Mouse (Mus musculus) hindbrain, embryonic 12.5 days (tissue): ENCODE measurements around the gene Olfr1413. TPM values are rescaled to one million over a fixed set of nuclear protein-coding genes. Genes with fewer than 3 reads are reported as not detected.

ENCODE experiments used
- ATAC-seq: fragments of 200-750 bp; cut with Nextera tagmentation; 2 replicates; pipeline ENCODE4 v1.8.0; 2017; ENCODE audit warnings: moderate TSS enrichment; ENCODE audit not compliant: low FRiP score
- H3K27ac ChIP-seq: fragments of 300-500 bp; sonication (generic); 2 replicates; pipeline ENCODE4 v1.5.1; 2016; ENCODE audit warnings: mild to moderate bottlenecking
- H3K27me3 ChIP-seq: fragments of 300-500 bp; sonication (generic); 2 replicates; pipeline ENCODE4 v1.6.1; 2016; ENCODE audit warnings: mild to moderate bottlenecking
- H3K36me3 ChIP-seq: fragments of 300-500 bp; sonication (generic); 2 replicates; pipeline ENCODE4 v1.6.1; 2016; ENCODE audit warnings: mild to moderate bottlenecking
- H3K4me1 ChIP-seq: fragments of 300-500 bp; sonication (generic); 2 replicates; pipeline ENCODE4 v1.6.1; 2016
- H3K4me2 ChIP-seq: fragments of 300-500 bp; sonication (generic); replicated peaks from 2 replicates; pipeline ENCODE4 v1.6.1; 2016; ENCODE audit warnings: mild to moderate bottlenecking
- H3K4me3 ChIP-seq: fragments of 300-500 bp; sonication (generic); 2 replicates; pipeline ENCODE4 v1.5.1; 2016; ENCODE audit warnings: mild to moderate bottlenecking
- H3K9ac ChIP-seq: fragments of 300-500 bp; sonication (generic); 2 replicates; pipeline ENCODE4 v1.6.1; 2016; ENCODE audit warnings: mild to moderate bottlenecking, moderate library complexity
- H3K9me3 ChIP-seq: fragments of 300-500 bp; sonication (generic); replicated peaks from 2 replicates; pipeline ENCODE4 v1.6.1; 2016; ENCODE audit warnings: mild to moderate bottlenecking
- WGBS: fragments of 180-500 bp; shearing (Covaris S2); methylation state at CpG from one replicate; pipeline ENCODE4 v1.1.7; 2016; 5-methylcytosine and 5-hydroxymethylcytosine counted together
- polyA plus RNA-seq: library from polyadenylated mRNA; unstranded; fragments of >200 nt; fragmentation: Nextera tagmentation; extraction: Ambion mirVana; gene quantifications from 2 replicates; pipeline ENCODE4 v1.2.1, GENCODE M21; 2016

Gene Olfr1413
- polyA plus RNA-seq, 1 experiment from 2014 or later: not detected

DNA sequence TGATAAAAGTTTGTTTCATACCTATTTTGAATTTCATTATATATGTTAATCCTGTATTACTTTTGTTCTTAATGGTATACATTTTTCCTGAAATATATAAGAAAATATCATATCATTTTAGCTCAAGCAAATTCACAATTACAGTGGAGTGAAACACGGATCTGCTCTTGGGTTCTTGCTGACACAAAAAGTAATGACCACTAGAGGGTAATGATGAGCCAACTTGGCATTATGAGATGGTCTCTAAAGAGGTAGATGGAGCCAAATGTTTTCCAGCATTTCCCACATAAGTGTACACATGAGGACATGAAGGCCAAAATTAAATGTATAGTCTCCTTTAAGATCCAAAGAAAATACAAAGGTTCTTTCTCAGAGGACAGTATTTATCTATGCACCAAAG is 43.4 kb downstream of the Olfr1413 start:
- Histone ChIP-seq H3K4me2 (no peak overlapping the region), H3K4me3 (no peak overlapping the region), H3K9ac (no peak overlapping the region), H3K36me3 (no peaks in the 10 kb centered on the region), H3K9me3 (no peaks in the 10 kb centered on the region), H3K27ac (no peak overlapping the region), H3K27me3 (peaks cover 10% of the 10 kb centered on the region), H3K4me1 (peaks cover 3% of the 10 kb centered on the region; the same call in 1 of the 2 replicates)
- 13% methylated on average over 1 of the region's 1 CpGs for WGBS
- no peak for ATAC-seq

- H3K27ac ChIP-seq: no peak overlapping the region
- peaks cover 3% of the 10 kb centered on the region; the same call in 1 of the 2 replicates for H3K4me1 ChIP-seq
- no peaks in the 10 kb centered on the region for H3K36me3 ChIP-seq
- peaks cover 10% of the 10 kb centered on the region for H3K27me3 ChIP-seq
- no peak overlapping the region for H3K4me2 ChIP-seq
- WGBS: 86% methylated on average over 1 of the region's 1 CpGs
- H3K9ac ChIP-seq: no peak overlapping the region
- H3K4me3 ChIP-seq: no peak overlapping the region
- ATAC-seq: no peak
- no peaks in the 10 kb centered on the region for H3K9me3 ChIP-seq
Measured at GRCm38 (mm10) chr1:92616046-92616445, 44.9 kb downstream of the Olfr1413 start.

DNA sequence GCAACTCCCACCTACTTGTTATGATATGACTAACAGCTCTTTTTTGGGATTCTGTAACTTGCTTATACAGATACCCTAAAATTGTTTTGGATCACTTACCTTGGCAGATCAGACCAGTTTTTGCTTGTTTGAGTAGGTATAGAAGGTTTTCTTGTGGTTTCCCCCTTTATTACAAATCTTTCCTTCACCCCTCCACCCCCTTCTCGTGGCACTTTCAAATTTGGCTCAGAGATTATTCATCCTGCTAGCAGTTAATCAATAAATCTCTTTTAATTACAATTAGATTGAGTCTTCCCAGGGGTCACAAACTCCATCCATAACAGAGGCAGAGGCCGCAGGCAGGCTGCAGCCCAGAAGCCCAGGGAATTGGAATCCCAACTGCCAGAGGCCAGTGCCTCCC is 46.4 kb downstream of the Olfr1413 start, which contains the start of gene Olfr12:
Olfr12 (plus strand) TSS at position 301 of the 400 bp plus-strand sequence.
- no peak for ATAC-seq
- peaks cover 3% of the 10 kb centered on the region; the same call in 1 of the 2 replicates for H3K4me1 ChIP-seq
- no peak within 1 kb of the TSS for H3K27ac ChIP-seq
- 0 out of 2 replicates have a peak, but pooled peaks cover under 1% of the 10 kb centered on the region for H3K27me3 ChIP-seq
- no peak within 1 kb of the TSS for H3K4me3 ChIP-seq
- WGBS: 65% methylated on average over 2 of the region's 2 CpGs
- no peak within 1 kb of the TSS for H3K4me2 ChIP-seq
- H3K9me3 ChIP-seq: no peaks in the 10 kb centered on the region
- no peaks in the 10 kb centered on the region for H3K36me3 ChIP-seq
- H3K9ac ChIP-seq: no peak within 1 kb of the TSS

DNA sequence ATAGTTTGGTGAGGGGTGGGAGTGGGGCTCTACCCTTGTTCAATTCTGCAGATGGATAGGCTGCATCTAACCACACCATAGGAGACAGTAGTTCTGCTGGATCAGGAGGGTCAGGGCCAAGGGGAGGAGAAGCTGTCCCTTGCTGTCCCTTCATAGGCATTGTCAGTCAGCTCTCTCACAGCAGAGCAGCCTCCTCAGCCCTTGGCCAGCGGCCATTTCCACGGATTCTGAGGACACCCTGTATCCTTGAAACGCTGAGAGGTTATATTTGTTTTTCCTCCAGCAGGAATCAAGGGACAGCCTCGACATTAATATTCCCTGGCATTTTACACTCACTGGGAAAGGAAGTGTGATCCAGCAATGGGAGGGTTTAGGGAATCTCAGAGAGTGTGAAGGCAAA is 47.2 kb downstream of the Olfr1413 start:
- H3K27ac ChIP-seq: no peak overlapping the region
- no peak overlapping the region for H3K4me2 ChIP-seq
- no peaks in the 10 kb centered on the region for H3K36me3 ChIP-seq
- 80% methylated on average over 4 of the region's 4 CpGs for WGBS
- peaks cover 2% of the 10 kb centered on the region; the same call in 1 of the 2 replicates for H3K4me1 ChIP-seq
- no peaks in the 10 kb centered on the region for H3K27me3 ChIP-seq
- H3K9me3 ChIP-seq: no peaks in the 10 kb centered on the region
- H3K4me3 ChIP-seq: no peak overlapping the region
- H3K9ac ChIP-seq: no peak overlapping the region
- ATAC-seq: no peak

Other genes with a start within 250 kb of the Olfr1413 start
- 211 and 248 TPM in 2 replicates for gene Ndufa10, start 97.5 kb upstream of the Olfr1413 start, polyA plus RNA-seq
- not detected in 2 replicates for gene Olfr1416, start 86.2 kb upstream of the Olfr1413 start, polyA plus RNA-seq
- not detected in 2 replicates for gene Olfr1415, start 75.2 kb upstream of the Olfr1413 start, polyA plus RNA-seq
- not detected in 2 replicates for gene Olfr1414, start 52.7 kb upstream of the Olfr1413 start, polyA plus RNA-seq
- gene Olfr1412, start 14.5 kb downstream of the Olfr1413 start, polyA plus RNA-seq: not detected in 2 replicates
- gene Olfr1411, start 23.1 kb downstream of the Olfr1413 start, polyA plus RNA-seq: not detected in 2 replicates
- gene Olfr1410, start 34.5 kb downstream of the Olfr1413 start, polyA plus RNA-seq: not detected in 2 replicates
- not detected in 2 replicates for gene Olfr12, start 46.5 kb downstream of the Olfr1413 start, polyA plus RNA-seq
- gene Cops9, start 70.7 kb downstream of the Olfr1413 start, polyA plus RNA-seq: 333 and 394 TPM in 2 replicates
- gene Otos, start 77.5 kb downstream of the Olfr1413 start, polyA plus RNA-seq: not detected in 2 replicates